Mouse (Mus musculus): Measurements from ENCODE around the gene Tmem117. TPM values are rescaled to one million over a fixed set of nuclear protein-coding genes. Genes with fewer than 3 reads are reported as not detected.

Gene Tmem117
- polyA plus RNA-seq, 1 experiment from 2014 or later, result 22.1 TPM

- Histone ChIP-seq H3K36me3 (no peaks in the 10 kb centered on the region), H3K4me1 (0 out of 2 replicates have a peak, but pooled peaks cover 10% of the 10 kb centered on the region), H3K27ac (replicated peaks) (no peak overlapping the region), H3K4me3 (replicated peaks) (no peak overlapping the region), H3K4me2 (no peak overlapping the region), H3K9me3 (replicated peaks) (no peaks in the 10 kb centered on the region), H3K27me3 (replicated peaks) (no peaks in the 10 kb centered on the region), H3K9ac (replicated peaks) (no peak overlapping the region)
- ATAC-seq (ENCODE audit: low FRiP score), result no peak
- WGBS, result 85% methylated on average over 6 of the region's 6 CpGs
Measured at GRCm38 (mm10) chr15:94664612-94665011, 35.6 kb downstream of the Tmem117 start.

- Histone ChIP-seq H3K36me3 (no peaks in the 10 kb centered on the region), H3K9me3 (replicated peaks) (no peaks in the 10 kb centered on the region), H3K4me3 (replicated peaks) (no peak overlapping the region), H3K4me2 (no peak overlapping the region), H3K9ac (replicated peaks) (no peak overlapping the region), H3K4me1 (no peaks in the 10 kb centered on the region), H3K27me3 (replicated peaks) (no peaks in the 10 kb centered on the region), H3K27ac (replicated peaks) (no peak overlapping the region)
- 76% methylated on average over 3 of the region's 3 CpGs for WGBS
- no peak for ATAC-seq (ENCODE audit: low FRiP score)
Measured at GRCm38 (mm10) chr15:94681135-94681534, 52.1 kb downstream of the Tmem117 start.

GRCm38 (mm10) chr15:94684269-94684668, 55.2 kb downstream of the Tmem117 start:
- Histone ChIP-seq H3K4me2 (no peak overlapping the region), H3K4me3 (replicated peaks) (no peak overlapping the region), H3K9ac (replicated peaks) (no peak overlapping the region), H3K27me3 (replicated peaks) (no peaks in the 10 kb centered on the region), H3K36me3 (no peaks in the 10 kb centered on the region), H3K4me1 (no peaks in the 10 kb centered on the region; the same call in 1 of the 2 replicates), H3K27ac (replicated peaks) (no peak overlapping the region), H3K9me3 (replicated peaks) (no peaks in the 10 kb centered on the region)
- WGBS, result 79% methylated on average over 7 of the region's 7 CpGs
- no peak for ATAC-seq (ENCODE audit: low FRiP score)

DNA sequence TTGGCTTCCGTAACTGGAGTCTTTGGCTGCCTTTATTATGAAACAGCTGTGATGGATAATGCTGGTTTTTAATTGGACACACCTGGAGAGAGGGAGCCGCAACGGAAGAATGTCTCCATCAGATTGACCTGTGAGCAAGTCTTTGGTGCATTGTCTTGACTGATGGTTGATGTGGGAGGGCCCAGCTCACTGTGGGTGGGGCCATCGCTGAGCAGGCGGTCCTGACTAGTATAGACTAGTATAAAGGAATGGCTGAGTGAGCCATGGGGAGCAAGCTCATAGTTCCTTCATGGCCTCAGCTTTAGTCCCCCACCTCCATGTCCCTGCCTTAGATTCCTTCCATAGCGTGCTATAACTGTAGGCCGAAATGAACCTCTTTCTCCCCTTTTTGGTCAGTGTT, 58.1 kb downstream of the Tmem117 start:
- no peaks in the 10 kb centered on the region for H3K36me3 ChIP-seq
- no peaks in the 10 kb centered on the region for H3K27me3 ChIP-seq (replicated peaks)
- 89% methylated on average over 7 of the region's 7 CpGs for WGBS
- no peak for ATAC-seq (ENCODE audit: low FRiP score)
- no peaks in the 10 kb centered on the region; the same call in 1 of the 2 replicates for H3K4me1 ChIP-seq
- H3K27ac ChIP-seq (replicated peaks), result no peak overlapping the region
- H3K4me2 ChIP-seq, result no peak overlapping the region
- H3K4me3 ChIP-seq (replicated peaks), result no peak overlapping the region
- no peak overlapping the region for H3K9ac ChIP-seq (replicated peaks)
- H3K9me3 ChIP-seq (replicated peaks), result no peaks in the 10 kb centered on the region

DNA sequence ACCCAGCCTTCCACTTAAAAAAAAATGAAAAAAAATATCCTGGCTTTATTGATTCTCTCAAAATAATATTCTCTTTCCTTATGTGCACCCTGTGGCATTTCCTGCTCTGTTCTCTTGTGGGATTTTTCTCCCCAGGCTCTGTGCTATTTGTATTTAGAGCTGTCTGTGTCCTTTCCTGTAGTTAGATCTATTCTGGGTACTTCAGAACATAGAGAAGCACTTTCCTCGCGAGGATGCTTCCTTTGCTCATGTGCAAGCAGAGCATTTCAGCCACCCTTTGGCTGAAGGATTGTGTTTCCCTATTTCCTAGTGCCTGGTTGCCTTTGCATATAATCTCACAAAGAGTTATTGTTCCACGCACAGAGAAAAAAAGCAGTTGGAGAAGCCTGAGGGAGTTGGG, 58.6 kb downstream of the Tmem117 start:
- H3K27ac ChIP-seq (replicated peaks), result no peak overlapping the region
- H3K4me3 ChIP-seq (replicated peaks), result no peak overlapping the region
- WGBS, result 74% methylated on average over 3 of the region's 3 CpGs
- no peak overlapping the region for H3K9ac ChIP-seq (replicated peaks)
- no peaks in the 10 kb centered on the region for H3K9me3 ChIP-seq (replicated peaks)
- H3K27me3 ChIP-seq (replicated peaks), result no peaks in the 10 kb centered on the region
- no peak for ATAC-seq (ENCODE audit: low FRiP score)
- no peak overlapping the region for H3K4me2 ChIP-seq
- H3K4me1 ChIP-seq, result no peaks in the 10 kb centered on the region; the same call in 1 of the 2 replicates
- H3K36me3 ChIP-seq, result no peaks in the 10 kb centered on the region

DNA sequence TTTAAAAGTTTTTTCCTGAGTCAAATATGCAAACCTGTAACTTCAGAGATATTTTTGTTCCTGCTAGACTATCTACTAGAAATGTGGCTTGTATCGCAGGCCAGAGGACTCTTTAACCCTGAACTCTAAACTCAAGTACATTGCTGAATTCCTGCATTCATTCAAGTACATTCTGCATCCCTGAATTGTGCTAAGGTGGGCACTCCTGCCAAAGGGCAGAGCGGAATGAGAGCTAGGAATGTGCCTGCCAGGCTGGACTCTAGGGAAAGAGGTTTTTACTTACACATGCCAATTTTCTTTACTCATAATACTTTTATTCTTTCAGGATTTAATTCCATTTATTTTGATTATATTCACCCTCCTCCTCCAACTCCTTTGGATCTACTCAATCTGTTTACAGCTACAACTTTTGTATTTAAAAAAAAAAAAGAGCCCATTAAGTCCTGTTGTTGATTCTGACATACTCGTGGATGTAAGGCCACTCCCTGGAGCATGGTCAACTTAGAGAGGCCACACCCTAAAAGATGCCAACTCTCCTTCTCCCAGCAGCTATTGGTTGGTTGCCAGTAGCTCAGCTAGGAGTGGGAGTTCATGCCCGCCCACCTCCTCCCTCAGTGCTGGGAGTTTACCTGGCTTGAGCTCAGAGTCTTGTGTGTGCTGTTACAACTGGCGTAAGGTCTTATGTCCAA, 60.3 kb downstream of the Tmem117 start:
- WGBS, result 83% methylated on average over 5 of the region's 5 CpGs
- Histone ChIP-seq H3K27ac (replicated peaks) (no peak overlapping the region), H3K4me1 (no peaks in the 10 kb centered on the region; the same call in 1 of the 2 replicates), H3K27me3 (replicated peaks) (no peaks in the 10 kb centered on the region), H3K9me3 (replicated peaks) (no peaks in the 10 kb centered on the region), H3K36me3 (no peaks in the 10 kb centered on the region), H3K9ac (replicated peaks) (no peak overlapping the region), H3K4me2 (no peak overlapping the region), H3K4me3 (replicated peaks) (no peak overlapping the region)
- ATAC-seq (ENCODE audit: low FRiP score), result no peak

- Histone ChIP-seq H3K4me1 (no peaks in the 10 kb centered on the region; the same call in 1 of the 2 replicates), H3K36me3 (no peaks in the 10 kb centered on the region), H3K9me3 (replicated peaks) (no peaks in the 10 kb centered on the region), H3K27me3 (replicated peaks) (no peaks in the 10 kb centered on the region), H3K9ac (replicated peaks) (no peak overlapping the region), H3K4me3 (replicated peaks) (no peak overlapping the region), H3K27ac (replicated peaks) (no peak overlapping the region), H3K4me2 (no peak overlapping the region)
- ATAC-seq (ENCODE audit: low FRiP score), result no peak
- 55% methylated on average over 6 of the region's 6 CpGs for WGBS
Measured at GRCm38 (mm10) chr15:94689884-94690231, 60.8 kb downstream of the Tmem117 start.

GRCm38 (mm10) chr15:94722759-94723158, 93.7 kb downstream of the Tmem117 start:
- no peak overlapping the region for H3K9ac ChIP-seq (replicated peaks)
- no peaks in the 10 kb centered on the region for H3K9me3 ChIP-seq (replicated peaks)
- WGBS, result 31% methylated on average over 5 of the region's 5 CpGs
- H3K4me3 ChIP-seq (replicated peaks), result no peak overlapping the region
- no peak overlapping the region for H3K27ac ChIP-seq (replicated peaks)
- no peak for ATAC-seq (ENCODE audit: low FRiP score)
- H3K36me3 ChIP-seq, result no peaks in the 10 kb centered on the region
- no peaks in the 10 kb centered on the region for H3K27me3 ChIP-seq (replicated peaks)
- H3K4me1 ChIP-seq, result no peaks in the 10 kb centered on the region
- H3K4me2 ChIP-seq, result no peak overlapping the region

GRCm38 (mm10) chr15:94732104-94732503, 103.1 kb downstream of the Tmem117 start:
- H3K27me3 ChIP-seq (replicated peaks), result no peaks in the 10 kb centered on the region
- H3K4me1 ChIP-seq, result no peaks in the 10 kb centered on the region
- WGBS, result 39% methylated on average over 4 of the region's 4 CpGs
- H3K27ac ChIP-seq (replicated peaks), result no peak overlapping the region
- H3K9ac ChIP-seq (replicated peaks), result no peak overlapping the region
- no peak overlapping the region for H3K4me3 ChIP-seq (replicated peaks)
- no peak overlapping the region for H3K4me2 ChIP-seq
- no peaks in the 10 kb centered on the region for H3K36me3 ChIP-seq
- no peaks in the 10 kb centered on the region for H3K9me3 ChIP-seq (replicated peaks)
- ATAC-seq (ENCODE audit: low FRiP score), result no peak

DNA sequence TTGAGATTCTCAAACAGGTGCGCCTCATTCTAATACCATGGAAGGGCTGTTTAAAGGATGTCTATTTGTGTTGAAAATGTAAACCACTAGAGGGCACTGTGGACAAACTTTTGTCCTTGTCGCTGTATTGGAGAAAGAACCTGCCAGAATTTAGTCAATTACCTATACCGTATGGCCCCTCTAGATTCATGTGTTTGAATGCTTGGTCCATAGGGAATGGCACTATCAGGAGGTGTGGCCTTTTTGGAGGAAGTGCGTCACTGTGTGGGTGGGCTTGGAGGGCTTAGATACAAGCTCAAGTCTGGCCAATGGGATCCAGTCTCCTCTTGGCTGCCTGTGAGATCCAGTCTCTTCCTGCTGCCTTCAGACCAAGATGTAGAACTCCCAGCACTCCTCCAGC, 140.2 kb downstream of the Tmem117 start:
- 15% methylated on average over 4 of the region's 4 CpGs for WGBS
- Histone ChIP-seq H3K36me3 (no peaks in the 10 kb centered on the region), H3K4me3 (replicated peaks) (no peak overlapping the region)

GRCm38 (mm10) chr15:94770832-94771578, 142.0 kb downstream of the Tmem117 start:
- H3K9ac ChIP-seq (replicated peaks), result no peak overlapping the region
- no peak for ATAC-seq (ENCODE audit: low FRiP score)
- H3K27me3 ChIP-seq (replicated peaks), result no peaks in the 10 kb centered on the region
- 35% methylated on average over 7 of the region's 7 CpGs for WGBS
- no peaks in the 10 kb centered on the region for H3K9me3 ChIP-seq (replicated peaks)
- H3K4me3 ChIP-seq (replicated peaks), result no peak overlapping the region
- no peak overlapping the region for H3K27ac ChIP-seq (replicated peaks)
- H3K4me1 ChIP-seq, result 0 out of 2 replicates have a peak, but pooled peaks cover 3% of the 10 kb centered on the region
- H3K4me2 ChIP-seq, result 0 out of 2 replicates have a peak overlapping the region, but pooled peaks have one; percentile 11
- no peaks in the 10 kb centered on the region for H3K36me3 ChIP-seq

More for the DNA sequence above, 140.2 kb downstream of the Tmem117 start:
- Histone ChIP-seq H3K9me3 (replicated peaks) (no peaks in the 10 kb centered on the region), H3K4me1 (0 out of 2 replicates have a peak, but pooled peaks cover 3% of the 10 kb centered on the region), H3K9ac (replicated peaks) (no peak overlapping the region), H3K4me2 (no peak overlapping the region), H3K27ac (replicated peaks) (no peak overlapping the region), H3K27me3 (replicated peaks) (no peaks in the 10 kb centered on the region)
- peak; percentile 66; the same call in 1 of the 2 replicates for ATAC-seq (ENCODE audit: low FRiP score)

DNA sequence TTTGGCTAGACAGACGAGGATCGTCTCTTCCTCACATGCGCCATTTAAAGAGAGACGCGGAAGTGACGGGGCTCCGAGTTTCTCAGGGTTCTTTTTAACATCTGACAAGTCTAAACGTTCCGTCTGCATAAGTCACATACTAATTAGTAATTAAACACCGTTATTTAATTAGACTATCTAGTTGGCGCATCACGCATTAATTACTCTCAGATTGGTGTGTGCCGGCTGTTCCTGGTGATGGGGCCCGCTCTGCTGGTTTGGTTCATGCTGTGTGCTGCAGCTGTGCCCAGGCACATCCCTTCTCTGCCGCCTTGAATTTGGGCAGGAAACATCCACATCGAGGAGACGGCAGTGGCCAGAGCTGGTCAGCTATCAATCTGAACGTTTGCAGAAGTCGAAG, 142.7 kb downstream of the Tmem117 start:
- Histone ChIP-seq H3K36me3 (no peaks in the 10 kb centered on the region), H3K4me3 (replicated peaks) (no peak overlapping the region), H3K9me3 (replicated peaks) (no peaks in the 10 kb centered on the region), H3K27ac (replicated peaks) (no peak overlapping the region), H3K4me2 (0 out of 2 replicates have a peak overlapping the region, but pooled peaks have one; percentile 11), H3K27me3 (replicated peaks) (no peaks in the 10 kb centered on the region), H3K9ac (replicated peaks) (no peak overlapping the region), H3K4me1 (peaks cover 7% of the 10 kb centered on the region)
- WGBS, result 62% methylated on average over 19 of the region's 19 CpGs
- ATAC-seq (ENCODE audit: low FRiP score), result no peak
